Mouse (Mus musculus) midbrain, postnatal 0 days (tissue): ENCODE data around the gene Cct8. TPM values are rescaled to one million over a fixed set of nuclear protein-coding genes. Genes with fewer than 3 reads are reported as not detected.

Source experiments
- ATAC-seq: fragments of 200-750 bp; cut with Nextera tagmentation; 2 replicates; pipeline ENCODE4 v1.8.0; 2017; ENCODE audit warnings: moderate number of reproducible peaks, mild to moderate bottlenecking, moderate TSS enrichment, moderate library complexity; ENCODE audit not compliant: low FRiP score
- DNase-seq: peaks from one replicate; pipeline ENCODE4 v3.0.0-alpha.2; 2015; ENCODE audit warnings: low spot score
- H3K27ac ChIP-seq: fragments of 300-500 bp; sonication (generic); 2 replicates; pipeline ENCODE4 v1.5.1; 2014; ENCODE audit warnings: low read depth, mild to moderate bottlenecking, low read length, mixed read lengths
- H3K27me3 ChIP-seq: fragments of 300-500 bp; sonication (generic); 2 replicates; pipeline ENCODE4 v1.6.1; 2014; ENCODE audit warnings: low read length, control low read depth, mixed read lengths; ENCODE audit not compliant: insufficient read depth
- H3K36me3 ChIP-seq: fragments of 300-500 bp; sonication (generic); 2 replicates; pipeline ENCODE4 v1.6.1; 2014; ENCODE audit warnings: low read length, control low read depth, mixed read lengths; ENCODE audit not compliant: insufficient read depth
- H3K4me1 ChIP-seq: fragments of 300-500 bp; sonication (generic); 2 replicates; pipeline ENCODE4 v1.6.1; 2014; ENCODE audit warnings: mild to moderate bottlenecking, control low read depth, antibody characterized with exemption, low read length, mixed read lengths; ENCODE audit not compliant: insufficient read depth
- H3K4me2 ChIP-seq: fragments of 300-500 bp; sonication (generic); 2 replicates; pipeline ENCODE4 v1.6.1; 2014; ENCODE audit warnings: low read depth, mild to moderate bottlenecking, low read length, mixed read lengths; ENCODE audit not compliant: poor library complexity, severe bottlenecking
- H3K4me3 ChIP-seq: fragments of 300-500 bp; sonication (generic); 2 replicates; pipeline ENCODE4 v1.5.1; 2014; ENCODE audit warnings: low read depth, mild to moderate bottlenecking, low read length, moderate library complexity
- H3K9ac ChIP-seq: fragments of 300-500 bp; sonication (generic); replicated peaks from 2 replicates; pipeline ENCODE4 v1.6.1; 2014; ENCODE audit warnings: mild to moderate bottlenecking, low read length, moderate library complexity, mixed read lengths; ENCODE audit not compliant: poor library complexity, severe bottlenecking
- H3K9me3 ChIP-seq: fragments of 300-500 bp; sonication (generic); 2 replicates; pipeline ENCODE4 v1.6.1; 2016; ENCODE audit warnings: low read length, control low read depth
- CTCF ChIP-seq: IDR thresholded peaks from 2 replicates; pipeline ENCODE4 v1.5.1; 2016; ENCODE audit warnings: antibody characterized with exemption, mild to moderate bottlenecking
- WGBS: fragments of 180-500 bp; shearing (Covaris S2); extraction: QIAGEN DNeasy Blood & Tissue Kit; methylation state at CpG from one replicate; pipeline ENCODE4 v1.1.7; 2014; 5-methylcytosine and 5-hydroxymethylcytosine counted together
- polyA plus RNA-seq: library from polyadenylated mRNA; unstranded; fragments of >200 nt; fragmentation: Nextera tagmentation; extraction: Ambion mirVana; gene quantifications from 2 replicates; pipeline ENCODE4 v1.2.1, GENCODE M21; 2015
- total RNA-seq: library from RNA; depleted of rRNA; stranded (reverse); fragments of >200 nt; gene quantifications from 2 replicates; pipeline ENCODE4 v1.2.3, GENCODE M21; 2014

Gene Cct8
- total and polyA plus RNA-seq, 2 experiments from 2014 or later: 142 to 345 TPM

- H3K27me3 ChIP-seq: no peaks in the 10 kb centered on the region
- no peaks in the 10 kb centered on the region for H3K9me3 ChIP-seq
- no peak for TF ChIP-seq CTCF
- DNase-seq (no peak), ATAC-seq (no peak)
- H3K9ac ChIP-seq: no peak overlapping the region
- peaks cover 3% of the 10 kb centered on the region; the same call in 1 of the 2 replicates for H3K4me1 ChIP-seq
- H3K4me3 ChIP-seq: no peak overlapping the region
- H3K4me2 ChIP-seq: no peak overlapping the region
- no peak overlapping the region for H3K27ac ChIP-seq
- H3K36me3 ChIP-seq: no peaks in the 10 kb centered on the region
- WGBS: 63% methylated on average over 5 of the region's 5 CpGs
These were observed 53.4 kb downstream of the Cct8 start for GRCm38 (mm10) chr16:87442291-87442690.

- ATAC-seq (peak; percentile 21; the same call in 1 of the 2 replicates), DNase-seq (peak; percentile 34)
- WGBS: 26% methylated on average over 9 of the region's 9 CpGs
- TF ChIP-seq CTCF: peak; percentile 76
- Histone ChIP-seq H3K27ac (0 out of 2 replicates have a peak overlapping the region, but pooled peaks have one; percentile 32), H3K4me1 (peaks cover 3% of the 10 kb centered on the region; the same call in 1 of the 2 replicates), H3K27me3 (no peaks in the 10 kb centered on the region), H3K9ac (peak overlapping the region; percentile 63; the same call in 1 of the 2 replicates), H3K36me3 (0 out of 2 replicates have a peak, but pooled peaks cover 2% of the 10 kb centered on the region), H3K9me3 (no peaks in the 10 kb centered on the region), H3K4me3 (peak overlapping the region; percentile 49), H3K4me2 (peak overlapping the region; percentile 80)
These were observed 54.6 kb downstream of the Cct8 start for GRCm38 (mm10) chr16:87441089-87441488.

GRCm38 (mm10) chr16:87440184-87440686 is 55.4 kb downstream of the Cct8 start, which contains the start of gene Rwdd2b:
Gene Rwdd2b (minus strand): TSS chr16:87440573.
- ATAC-seq: peak; percentile 96
- Histone ChIP-seq H3K4me2 (peak within 1 kb of the TSS; percentile 80), H3K4me1 (peaks cover 3% of the 10 kb centered on the region; the same call in 1 of the 2 replicates), H3K27ac (peak within 1 kb of the TSS; percentile 84), H3K9ac (peak within 1 kb of the TSS; percentile 63), H3K9me3 (no peaks in the 10 kb centered on the region), H3K4me3 (peak within 1 kb of the TSS; percentile 49), H3K36me3 (0 out of 2 replicates have a peak, but pooled peaks cover 4% of the 10 kb centered on the region), H3K27me3 (no peaks in the 10 kb centered on the region)
- no peak for TF ChIP-seq CTCF
- WGBS: under 1% methylated on average over 38 of the region's 38 CpGs
- DNase-seq: peak; percentile 95

- DNase-seq (no peak), ATAC-seq (no peak)
- WGBS: 93% methylated on average over 8 of the region's 8 CpGs
- Histone ChIP-seq H3K4me1 (peaks cover 3% of the 10 kb centered on the region; the same call in 1 of the 2 replicates), H3K4me2 (no peak overlapping the region), H3K9me3 (no peaks in the 10 kb centered on the region), H3K9ac (no peak overlapping the region), H3K27ac (no peak overlapping the region), H3K27me3 (no peaks in the 10 kb centered on the region), H3K4me3 (no peak overlapping the region), H3K36me3 (0 out of 2 replicates have a peak, but pooled peaks cover 4% of the 10 kb centered on the region)
- no peak for TF ChIP-seq CTCF
These were observed 57.0 kb downstream of the Cct8 start for GRCm38 (mm10) chr16:87438697-87439096.

GRCm38 (mm10) chr16:87437096-87437495 is 58.6 kb downstream of the Cct8 start:
- no peak overlapping the region for H3K4me2 ChIP-seq
- no peak overlapping the region for H3K4me3 ChIP-seq
- TF ChIP-seq CTCF: no peak
- H3K9me3 ChIP-seq: no peaks in the 10 kb centered on the region
- H3K9ac ChIP-seq: no peak overlapping the region
- WGBS: 95% methylated on average over 21 of the region's 21 CpGs
- ATAC-seq (no peak), DNase-seq (no peak)
- H3K36me3 ChIP-seq: 0 out of 2 replicates have a peak, but pooled peaks cover 4% of the 10 kb centered on the region
- H3K27ac ChIP-seq: no peak overlapping the region
- H3K27me3 ChIP-seq: no peaks in the 10 kb centered on the region
- peaks cover 3% of the 10 kb centered on the region; the same call in 1 of the 2 replicates for H3K4me1 ChIP-seq

- 91% methylated on average over 13 of the region's 13 CpGs for WGBS
- no peak overlapping the region for H3K27ac ChIP-seq
- H3K27me3 ChIP-seq: no peaks in the 10 kb centered on the region
- no peaks in the 10 kb centered on the region for H3K4me1 ChIP-seq
- 0 out of 2 replicates have a peak, but pooled peaks cover 4% of the 10 kb centered on the region for H3K36me3 ChIP-seq
- H3K4me3 ChIP-seq: no peak overlapping the region
- no peak for TF ChIP-seq CTCF
- H3K9ac ChIP-seq: no peak overlapping the region
- no peak overlapping the region for H3K4me2 ChIP-seq
- H3K9me3 ChIP-seq: no peaks in the 10 kb centered on the region
- no peak for ATAC-seq
- no peak for DNase-seq
These were observed 60.1 kb downstream of the Cct8 start for GRCm38 (mm10) chr16:87435411-87436205.
